Mouse (Mus musculus): ENCODE results near the gene Fpr2. TPM values are rescaled to one million over a fixed set of nuclear protein-coding genes. Genes with fewer than 3 reads are reported as not detected.
"Not testable (repeated sequence)": the region's sequence is repeated elsewhere in the genome, so short reads cannot be mapped to it uniquely, and the experiment has no call there.

Gene Fpr2
- not detected in 2 replicates for polyA plus RNA-seq (2015; fragmentation: Nextera tagmentation; extraction: Ambion mirVana)

DNA sequence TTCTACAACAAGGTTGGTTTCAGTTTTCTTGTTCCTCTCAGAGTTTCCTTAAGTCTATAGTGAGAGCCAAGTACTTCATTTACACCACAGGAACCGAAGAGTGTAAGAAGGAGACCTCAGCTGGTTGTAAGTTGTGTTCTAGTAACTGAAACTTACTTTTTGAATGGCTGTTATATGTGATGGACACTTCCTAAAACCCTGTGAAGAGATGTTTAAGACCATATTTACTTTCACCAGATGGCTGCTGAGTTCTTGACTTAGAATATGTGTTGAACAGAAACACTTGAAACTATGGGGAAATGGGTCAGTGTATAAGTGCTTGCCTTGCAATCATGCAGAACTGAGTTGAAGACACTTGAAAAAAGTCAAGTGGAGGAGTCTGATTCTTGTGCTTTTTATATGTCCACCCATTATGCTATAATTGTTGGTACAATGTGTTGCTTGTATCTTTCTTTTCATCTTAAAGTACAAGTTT is at the start of gene Fpr2, which contains the start of gene Fpr3:
Gene Fpr2, plus strand, starts transcription at position 51 of the 475 bp plus-strand sequence.
Gene Fpr3, plus strand, starts transcription at position 79 of the 475 bp plus-strand sequence.
- Histone ChIP-seq H3K9ac (no peak within 1 kb of the TSS), H3K4me1 (no peaks in the 10 kb centered on the region), H3K36me3 (ENCODE audit: poor library complexity, severe bottlenecking) (no peaks in the 10 kb centered on the region), H3K9me3 (replicated peaks) (no peaks in the 10 kb centered on the region), H3K4me2 (no peak within 1 kb of the TSS), H3K27me3 (no peaks in the 10 kb centered on the region), H3K4me3 (no peak within 1 kb of the TSS), H3K27ac (no peak within 1 kb of the TSS)
- WGBS = 60% methylated on average over 1 of the region's 1 CpGs
- no peak for ATAC-seq

DNA sequence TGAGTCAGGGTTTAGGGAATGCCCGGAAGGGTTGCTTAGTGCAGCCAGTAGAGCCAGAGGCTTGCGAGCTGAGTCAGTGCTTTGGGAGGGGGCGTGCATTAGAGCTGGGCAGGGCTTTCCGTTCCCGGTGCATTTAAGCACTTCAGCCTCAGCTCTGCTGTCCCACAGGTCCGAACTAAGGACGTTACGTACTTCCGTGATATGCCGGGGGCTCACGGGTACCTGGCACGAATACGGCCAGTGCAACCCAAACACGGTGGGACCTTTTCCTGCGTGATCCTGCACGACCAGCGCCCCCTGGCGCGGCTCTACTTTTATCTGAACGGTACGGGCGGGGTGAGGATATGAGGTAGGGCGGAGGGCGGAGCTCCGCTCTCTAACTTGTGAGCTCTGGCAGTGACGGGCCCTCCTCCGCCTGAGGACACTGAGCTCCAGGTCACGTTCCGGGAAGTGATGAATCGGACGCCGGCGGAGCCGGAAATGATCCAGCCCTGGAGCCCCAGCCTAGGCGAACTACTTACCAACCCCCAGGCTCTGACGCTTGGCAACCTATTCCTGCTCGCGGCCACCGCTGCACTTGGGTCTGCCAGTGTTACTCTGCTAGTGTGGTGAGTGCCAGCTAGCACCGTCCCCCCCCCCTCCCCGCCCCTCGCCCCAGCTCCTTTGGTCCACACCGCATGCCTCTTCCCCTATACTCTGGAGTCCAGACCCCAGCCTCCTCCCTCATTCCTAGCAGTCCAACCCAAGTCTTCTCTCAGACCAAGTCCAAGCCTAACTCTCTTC is 49.5 kb upstream of the Fpr2 start:
- peak overlapping the region; percentile 65 for H3K9ac ChIP-seq
- H3K4me1 ChIP-seq = peaks cover 56% of the 10 kb centered on the region
- no peaks in the 10 kb centered on the region for H3K9me3 ChIP-seq (replicated peaks)
- peak; percentile 96 for ATAC-seq
- no peaks in the 10 kb centered on the region for H3K27me3 ChIP-seq
- H3K36me3 ChIP-seq (ENCODE audit: poor library complexity, severe bottlenecking) = peaks cover 55% of the 10 kb centered on the region
- under 1% methylated on average over 43 of the region's 43 CpGs for WGBS
- H3K27ac ChIP-seq = peak overlapping the region; percentile 74
- peak overlapping the region; percentile 74 for H3K4me2 ChIP-seq
- peak overlapping the region; percentile 43 for H3K4me3 ChIP-seq

DNA sequence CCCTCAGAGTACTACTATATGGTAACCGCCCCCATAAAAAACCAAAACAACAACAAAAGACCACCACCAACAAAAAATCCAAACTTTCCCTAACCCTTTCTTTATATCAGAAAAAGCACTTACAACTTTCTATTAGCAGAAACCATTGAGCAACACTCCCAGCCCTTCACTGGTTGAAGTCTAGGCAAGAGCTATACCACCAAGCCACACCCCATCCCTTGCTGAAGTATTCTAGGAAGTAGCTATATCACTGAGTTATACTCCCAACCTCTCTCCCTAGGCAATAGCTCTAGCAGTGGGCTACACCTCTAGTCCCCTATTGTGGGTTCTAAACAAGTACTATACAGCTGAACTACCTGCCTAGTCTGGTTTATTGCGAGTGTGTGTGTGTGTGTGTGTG is 48.3 kb upstream of the Fpr2 start:
- Histone ChIP-seq H3K36me3 (ENCODE audit: poor library complexity, severe bottlenecking) (peaks cover 46% of the 10 kb centered on the region), H3K9me3 (replicated peaks) (no peaks in the 10 kb centered on the region), H3K4me1 (peaks cover 45% of the 10 kb centered on the region), H3K9ac (no peak overlapping the region), H3K4me3 (no peak overlapping the region), H3K27ac (no peak overlapping the region), H3K27me3 (no peaks in the 10 kb centered on the region), H3K4me2 (no peak overlapping the region)
- 96% methylated on average over 2 of the region's 2 CpGs for WGBS
- ATAC-seq = no peak

DNA sequence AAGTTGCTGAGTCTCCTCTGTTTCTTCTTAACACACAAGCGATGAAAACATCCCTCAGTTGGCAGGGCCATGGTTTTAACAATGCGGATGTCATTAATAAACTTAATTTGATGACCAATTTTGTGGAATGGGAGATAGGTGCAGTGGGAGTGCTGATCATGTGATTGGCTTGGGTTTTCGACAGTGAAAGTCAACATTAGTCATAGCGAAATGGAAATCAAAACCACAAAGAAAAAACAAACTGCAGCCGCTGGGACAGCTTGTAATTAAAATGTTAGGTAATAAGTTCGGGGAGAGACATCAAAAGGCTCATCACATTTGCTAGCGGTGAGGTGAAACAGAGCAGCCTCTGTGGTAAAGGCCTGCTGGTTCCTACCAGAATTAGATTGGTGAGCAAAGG is 46.8 kb upstream of the Fpr2 start:
- ATAC-seq = no peak
- Histone ChIP-seq H3K9me3 (replicated peaks) (no peaks in the 10 kb centered on the region), H3K36me3 (ENCODE audit: poor library complexity, severe bottlenecking) (peaks cover 41% of the 10 kb centered on the region), H3K4me2 (no peak overlapping the region), H3K4me3 (no peak overlapping the region), H3K4me1 (peaks cover 31% of the 10 kb centered on the region), H3K27me3 (no peaks in the 10 kb centered on the region), H3K9ac (no peak overlapping the region), H3K27ac (no peak overlapping the region)
- WGBS = 93% methylated on average over 7 of the region's 7 CpGs

DNA sequence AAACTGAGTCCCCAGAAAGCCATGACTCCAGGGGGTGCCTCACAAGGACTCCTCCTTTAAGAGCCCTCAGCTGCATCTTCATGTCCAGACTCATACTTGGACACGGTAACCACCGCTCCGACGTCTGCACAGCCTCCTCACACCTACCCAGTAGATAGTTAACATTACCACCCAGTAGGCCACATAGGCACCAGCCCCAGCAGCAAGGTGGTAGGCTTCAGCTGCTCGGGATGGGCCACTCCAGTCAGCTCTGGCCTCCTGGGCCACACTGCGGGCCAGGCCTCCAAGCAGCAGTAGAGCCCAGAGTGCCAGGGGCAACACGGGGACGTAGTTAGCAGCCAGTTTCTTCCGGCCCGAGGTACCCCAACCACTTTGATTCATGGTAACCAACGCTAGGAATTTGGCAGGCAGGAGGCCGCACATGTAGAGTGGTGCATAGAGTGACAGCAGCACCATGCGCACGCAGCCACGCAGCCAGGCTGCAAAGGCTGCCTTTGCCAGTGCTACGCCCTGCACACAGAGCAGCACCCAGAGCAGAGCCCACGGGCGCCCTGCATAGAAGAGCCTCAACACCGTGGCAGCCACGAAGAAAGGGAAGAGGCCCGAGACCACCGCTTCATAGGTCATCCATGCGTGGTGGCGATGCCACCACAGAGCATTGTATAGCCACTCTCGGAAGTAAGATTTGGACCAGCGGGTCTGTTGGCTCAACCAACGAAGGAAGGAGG is 43.9 kb upstream of the Fpr2 start:
- H3K4me3 ChIP-seq = no peak overlapping the region
- no peaks in the 10 kb centered on the region for H3K9me3 ChIP-seq (replicated peaks)
- H3K27ac ChIP-seq = no peak overlapping the region
- no peak overlapping the region for H3K9ac ChIP-seq
- no peaks in the 10 kb centered on the region for H3K27me3 ChIP-seq
- H3K4me1 ChIP-seq = peaks cover 4% of the 10 kb centered on the region
- ATAC-seq = peak; percentile 50
- H3K36me3 ChIP-seq (ENCODE audit: poor library complexity, severe bottlenecking) = peaks cover 27% of the 10 kb centered on the region
- H3K4me2 ChIP-seq = no peak overlapping the region
- 76% methylated on average over 27 of the region's 27 CpGs for WGBS

DNA sequence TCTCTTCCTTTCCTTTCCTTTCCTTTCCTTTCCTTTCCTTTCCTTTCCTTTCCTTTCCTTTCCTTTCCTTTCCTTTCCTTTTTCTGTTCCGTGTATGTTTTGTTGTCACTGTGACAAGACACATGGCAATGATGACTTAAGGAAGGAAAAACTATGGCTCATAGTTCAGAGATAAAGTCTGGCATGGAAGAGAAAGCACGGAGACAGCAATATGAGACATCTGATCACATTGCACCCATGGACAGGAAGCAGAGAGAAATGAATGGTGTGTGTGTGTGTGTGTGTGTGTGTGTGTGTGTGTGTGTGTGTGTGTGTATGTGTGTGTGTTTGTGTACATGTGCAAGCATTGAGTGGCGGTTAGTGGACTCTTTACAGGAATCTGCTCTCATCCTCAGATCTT is 43.0 kb upstream of the Fpr2 start:
- not testable (repeated sequence) for H3K4me2 ChIP-seq; H3K27ac ChIP-seq; H3K4me3 ChIP-seq; H3K9me3 ChIP-seq (replicated peaks); H3K4me1 ChIP-seq; H3K9ac ChIP-seq; ATAC-seq; H3K27me3 ChIP-seq
- H3K36me3 ChIP-seq (ENCODE audit: poor library complexity, severe bottlenecking) = peaks cover 23% of the 10 kb centered on the region
- 89% methylated on average over 3 of the region's 3 CpGs for WGBS

DNA sequence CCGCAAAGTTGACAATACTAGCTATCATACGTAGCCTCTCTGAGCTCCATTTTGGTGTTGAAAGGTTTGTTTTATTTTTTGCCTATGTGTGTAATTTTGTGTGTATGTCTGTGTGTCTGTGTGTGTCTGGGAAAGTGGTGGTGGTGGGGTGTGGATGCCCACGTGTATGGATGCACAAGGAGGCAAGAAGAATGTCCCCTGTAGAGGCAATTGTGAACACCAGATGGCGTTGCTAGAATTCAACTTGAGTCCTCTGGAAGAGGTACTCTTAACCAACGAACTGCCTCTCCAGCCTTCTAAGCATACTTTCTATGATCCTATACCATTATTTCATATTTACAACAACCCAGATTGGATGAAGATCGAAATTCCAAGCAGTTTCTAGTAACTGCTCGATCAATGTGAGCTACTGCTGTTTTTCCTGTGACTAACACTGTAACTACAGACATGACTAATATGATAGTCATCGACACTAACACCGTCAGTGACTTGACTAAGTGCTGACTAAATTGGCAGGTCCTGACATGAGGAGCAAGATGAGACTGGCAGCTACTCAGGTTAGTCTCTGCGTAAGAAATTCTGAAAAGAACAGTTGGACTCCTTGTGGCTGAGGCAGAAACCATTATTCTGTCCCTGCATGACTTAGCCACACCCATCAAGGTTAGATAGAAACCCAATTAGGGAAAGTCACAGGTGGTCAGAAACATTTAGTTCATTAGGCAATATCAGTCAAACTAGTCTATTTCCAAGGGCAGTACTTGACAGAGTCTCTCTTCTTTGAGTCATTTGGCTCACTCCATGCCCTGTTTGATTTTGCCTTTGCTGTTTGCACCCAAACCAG is 42.2 kb upstream of the Fpr2 start:
- ATAC-seq = no peak
- Histone ChIP-seq H3K4me1 (peaks cover 5% of the 10 kb centered on the region; the same call in 1 of the 2 replicates), H3K9me3 (replicated peaks) (no peaks in the 10 kb centered on the region), H3K9ac (no peak overlapping the region), H3K36me3 (ENCODE audit: poor library complexity, severe bottlenecking) (peaks cover 15% of the 10 kb centered on the region), H3K27me3 (peaks cover 7% of the 10 kb centered on the region; the same call in 1 of the 2 replicates), H3K4me2 (no peak overlapping the region), H3K27ac (no peak overlapping the region), H3K4me3 (no peak overlapping the region)
- 71% methylated on average over 10 of the region's 10 CpGs for WGBS

DNA sequence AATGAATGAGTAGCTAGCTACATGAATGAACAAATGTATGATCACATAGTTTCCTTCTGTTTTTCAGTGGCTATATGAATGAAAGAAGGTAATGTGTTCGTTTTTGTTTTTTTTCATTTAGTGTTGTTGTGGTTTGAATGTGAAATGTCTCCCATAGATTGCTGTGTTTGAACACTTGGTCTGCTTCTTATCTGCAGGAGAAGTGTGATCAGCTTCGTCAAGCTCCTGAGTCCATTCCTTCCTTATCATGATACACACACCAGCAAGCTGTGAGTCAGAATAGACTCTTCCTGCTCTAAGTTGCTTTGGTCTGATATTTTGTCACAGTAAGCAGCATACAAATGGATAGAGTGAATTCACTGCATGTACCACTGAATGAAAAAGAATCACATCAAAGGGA is 38.6 kb upstream of the Fpr2 start:
- 84% methylated on average over 2 of the region's 2 CpGs for WGBS
- no peak for ATAC-seq
- H3K36me3 ChIP-seq (ENCODE audit: poor library complexity, severe bottlenecking) = no peaks in the 10 kb centered on the region
- H3K9me3 ChIP-seq (replicated peaks) = no peaks in the 10 kb centered on the region
- H3K4me3 ChIP-seq = no peak overlapping the region
- peaks cover 7% of the 10 kb centered on the region; the same call in 1 of the 2 replicates for H3K27me3 ChIP-seq
- H3K9ac ChIP-seq = no peak overlapping the region
- no peak overlapping the region for H3K27ac ChIP-seq
- no peak overlapping the region for H3K4me2 ChIP-seq
- H3K4me1 ChIP-seq = peaks cover 5% of the 10 kb centered on the region; the same call in 1 of the 2 replicates

DNA sequence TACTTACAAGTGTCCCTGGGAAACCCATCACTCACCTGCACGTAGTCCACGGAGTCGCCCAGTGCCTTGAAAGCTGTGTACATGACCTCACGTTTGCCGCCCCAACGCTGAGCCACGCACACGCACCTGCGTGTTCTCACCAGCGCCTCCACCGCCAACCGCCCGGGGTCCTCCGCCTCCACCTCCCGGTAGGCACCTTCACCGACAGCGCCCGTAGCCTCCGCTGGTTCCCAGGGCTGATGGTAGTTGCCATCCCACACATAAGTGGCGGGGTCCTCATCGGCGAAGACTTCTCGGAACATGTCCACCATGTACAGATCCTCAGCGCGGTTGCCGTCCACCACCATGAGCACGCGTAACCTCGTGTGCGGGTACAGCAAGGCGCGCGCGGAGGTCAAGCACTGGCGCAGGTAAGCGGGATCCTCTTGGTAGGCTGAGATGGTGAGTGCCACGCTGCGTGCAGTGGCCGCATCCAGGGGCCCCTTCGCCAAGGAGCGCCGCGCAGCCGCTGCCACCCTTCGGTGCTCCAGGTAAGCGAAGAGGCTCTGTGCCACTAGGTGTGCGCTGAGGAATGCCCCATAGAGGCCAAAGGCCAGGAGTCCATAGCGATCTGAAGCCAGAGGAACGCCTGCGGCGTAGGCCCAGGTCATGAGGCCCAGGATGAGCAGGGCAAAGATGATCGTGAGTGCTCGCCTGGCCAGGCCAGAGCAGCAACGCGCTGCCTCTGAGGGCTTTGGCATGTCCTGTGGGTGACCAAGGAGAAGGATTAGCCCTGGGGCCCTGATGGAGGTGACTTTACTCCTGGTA is 37.5 kb upstream of the Fpr2 start:
- Histone ChIP-seq H3K36me3 (ENCODE audit: poor library complexity, severe bottlenecking) (no peaks in the 10 kb centered on the region), H3K4me1 (peaks cover 5% of the 10 kb centered on the region; the same call in 1 of the 2 replicates), H3K9ac (no peak overlapping the region), H3K4me3 (no peak overlapping the region), H3K4me2 (peak overlapping the region; percentile 39), H3K9me3 (replicated peaks) (no peaks in the 10 kb centered on the region), H3K27ac (no peak overlapping the region), H3K27me3 (peaks cover 7% of the 10 kb centered on the region; the same call in 1 of the 2 replicates)
- WGBS = 19% methylated on average over 55 of the region's 55 CpGs
- peak; percentile 41 for ATAC-seq

DNA sequence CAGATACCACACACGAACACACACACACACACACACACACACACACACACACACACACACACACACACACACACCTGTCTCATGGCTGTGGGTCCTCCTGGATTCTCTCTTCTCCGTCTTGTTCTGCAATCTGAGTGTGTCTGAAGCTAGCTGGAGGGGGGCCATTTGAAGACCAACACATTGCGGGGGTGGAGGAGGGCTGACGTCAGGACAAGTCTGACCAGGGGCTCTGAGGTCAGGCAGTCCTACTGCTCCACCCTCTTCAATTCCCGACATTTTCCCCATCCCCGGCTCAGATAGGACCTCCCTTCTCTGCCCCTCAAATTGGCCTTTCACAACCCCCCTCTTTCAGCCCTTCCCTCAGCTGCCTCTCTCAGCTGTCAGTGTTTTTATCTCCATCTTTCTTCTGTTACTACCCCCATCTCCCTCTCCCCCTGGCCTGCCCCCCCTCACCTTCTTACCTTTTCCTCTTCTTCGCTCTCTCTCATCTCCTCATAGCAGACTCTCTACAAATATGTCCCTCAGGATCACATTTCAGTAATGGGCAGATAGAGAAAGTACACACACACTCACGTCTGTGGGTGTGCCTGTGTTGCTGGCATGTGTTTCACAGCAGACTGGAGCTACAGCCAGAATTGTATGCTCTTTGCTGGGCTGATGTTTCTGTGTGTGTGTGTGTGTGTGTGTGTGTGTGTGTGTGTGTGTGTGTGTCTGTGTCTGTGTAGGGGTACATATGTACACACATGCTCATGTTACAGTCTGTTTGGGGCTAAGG is 32.4 kb upstream of the Fpr2 start, which contains the start of gene Has1:
Gene Has1, minus strand, starts transcription at position 142 of the 775 bp plus-strand sequence.
- 69% methylated on average over 8 of the region's 8 CpGs for WGBS
- 0 out of 2 replicates have a peak, but pooled peaks cover 2% of the 10 kb centered on the region for H3K27me3 ChIP-seq
- no peak within 1 kb of the TSS for H3K4me3 ChIP-seq
- H3K9me3 ChIP-seq (replicated peaks) = no peaks in the 10 kb centered on the region
- H3K27ac ChIP-seq = no peak within 1 kb of the TSS
- H3K4me1 ChIP-seq = 0 out of 2 replicates have a peak, but pooled peaks cover under 1% of the 10 kb centered on the region
- no peaks in the 10 kb centered on the region for H3K36me3 ChIP-seq (ENCODE audit: poor library complexity, severe bottlenecking)
- H3K4me2 ChIP-seq = no peak within 1 kb of the TSS
- peak; percentile 13; the same call in 1 of the 2 replicates for ATAC-seq
- no peak within 1 kb of the TSS for H3K9ac ChIP-seq
